Mouse (Mus musculus) kidney, embryonic 14.5 days (tissue): ENCODE measurements around the gene Isg20l2. TPM values are rescaled to one million over a fixed set of nuclear protein-coding genes. Genes with fewer than 3 reads are reported as not detected.
A peak's percentile ranks its signal among the peaks of the same experiment; 100 is the strongest.

Experiments used
- ATAC-seq: fragments of 200-750 bp; cut with Nextera tagmentation; 2 replicates; pipeline ENCODE4 v1.8.0; 2017; ENCODE audit warnings: moderate number of reproducible peaks, mild to moderate bottlenecking, moderate TSS enrichment, moderate library complexity; ENCODE audit not compliant: low FRiP score, low TSS enrichment
- H3K27ac ChIP-seq: fragments of 300-500 bp; sonication (generic); 2 replicates; pipeline ENCODE4 v1.5.1; 2014; ENCODE audit warnings: low read depth, mild to moderate bottlenecking, low read length, moderate library complexity, mixed read lengths
- H3K27me3 ChIP-seq: fragments of 300-500 bp; sonication (generic); 2 replicates; pipeline ENCODE4 v1.6.1; 2014; ENCODE audit warnings: mild to moderate bottlenecking, low read length; ENCODE audit not compliant: control insufficient read depth, insufficient read depth
- H3K36me3 ChIP-seq: fragments of 300-500 bp; sonication (generic); 2 replicates; pipeline ENCODE4 v1.6.1; 2014; ENCODE audit warnings: low read length, mixed read lengths; ENCODE audit not compliant: control insufficient read depth, insufficient read depth
- H3K4me1 ChIP-seq: fragments of 300-500 bp; sonication (generic); 2 replicates; pipeline ENCODE4 v1.6.1; 2014; ENCODE audit warnings: low read length, mixed read lengths; ENCODE audit not compliant: control insufficient read depth, insufficient read depth
- H3K4me2 ChIP-seq: fragments of 300-500 bp; sonication (generic); replicated peaks from 2 replicates; pipeline ENCODE4 v1.6.1; 2014; ENCODE audit warnings: low read depth, mild to moderate bottlenecking, low read length
- H3K4me3 ChIP-seq: fragments of 300-500 bp; sonication (generic); 2 replicates; pipeline ENCODE4 v1.5.1; 2014; ENCODE audit warnings: mild to moderate bottlenecking, low read length
- H3K9ac ChIP-seq: fragments of 300-500 bp; sonication (generic); 2 replicates; pipeline ENCODE4 v1.6.1; 2014; ENCODE audit warnings: low read depth, mild to moderate bottlenecking, low read length, moderate library complexity
- H3K9me3 ChIP-seq: fragments of 300-500 bp; sonication (generic); 2 replicates; pipeline ENCODE4 v1.6.1; 2016; ENCODE audit warnings: low read length; ENCODE audit not compliant: control insufficient read depth
- WGBS: fragments of 180-500 bp; shearing (Covaris S2); extraction: QIAGEN DNeasy Blood & Tissue Kit; methylation state at CpG from one replicate; pipeline ENCODE4 v1.1.7; 2014; 5-methylcytosine and 5-hydroxymethylcytosine counted together
- polyA plus RNA-seq: library from polyadenylated mRNA; unstranded; fragments of >200 nt; fragmentation: Nextera tagmentation; extraction: Ambion mirVana; gene quantifications from 2 replicates; pipeline ENCODE4 v1.2.1, GENCODE M21; 2014

The Isg20l2 gene
- polyA plus RNA-seq, 1 experiment from 2014 or later, result 45.5 TPM

GRCm38 (mm10) chr3:87935776-87936175, 5.7 kb downstream of the Isg20l2 start:
- Histone ChIP-seq H3K9me3 (no peaks in the 10 kb centered on the region), H3K27ac (no peak overlapping the region), H3K36me3 (peaks cover 76% of the 10 kb centered on the region), H3K4me3 (no peak overlapping the region), H3K27me3 (no peaks in the 10 kb centered on the region), H3K4me2 (no peak overlapping the region), H3K4me1 (0 out of 2 replicates have a peak, but pooled peaks cover 10% of the 10 kb centered on the region), H3K9ac (no peak overlapping the region)
- ATAC-seq, result peak; percentile 77
- WGBS, result 96% methylated on average over 2 of the region's 2 CpGs

- Histone ChIP-seq H3K27me3 (no peaks in the 10 kb centered on the region), H3K9ac (no peak overlapping the region), H3K4me3 (no peak overlapping the region), H3K36me3 (peaks cover 63% of the 10 kb centered on the region), H3K9me3 (no peaks in the 10 kb centered on the region), H3K4me1 (0 out of 2 replicates have a peak, but pooled peaks cover 8% of the 10 kb centered on the region), H3K27ac (no peak overlapping the region), H3K4me2 (no peak overlapping the region)
- WGBS, result 65% methylated on average over 5 of the region's 5 CpGs
- ATAC-seq, result no peak
Measured at GRCm38 (mm10) chr3:87940611-87941010, 10.5 kb downstream of the Isg20l2 start.

- WGBS, result 95% methylated on average over 2 of the region's 2 CpGs
- Histone ChIP-seq H3K9ac (no peak overlapping the region), H3K27ac (no peak overlapping the region), H3K4me3 (no peak overlapping the region), H3K9me3 (no peaks in the 10 kb centered on the region), H3K27me3 (no peaks in the 10 kb centered on the region), H3K4me2 (no peak overlapping the region), H3K4me1 (peaks cover 20% of the 10 kb centered on the region), H3K36me3 (peaks cover 50% of the 10 kb centered on the region)
- ATAC-seq, result no peak
Measured at GRCm38 (mm10) chr3:87942471-87942870, 12.4 kb downstream of the Isg20l2 start.

- H3K36me3 ChIP-seq, result peaks cover 40% of the 10 kb centered on the region
- H3K4me2 ChIP-seq, result no peak overlapping the region
- no peaks in the 10 kb centered on the region for H3K9me3 ChIP-seq
- no peaks in the 10 kb centered on the region for H3K27me3 ChIP-seq
- no peak overlapping the region for H3K4me3 ChIP-seq
- peaks cover 31% of the 10 kb centered on the region for H3K4me1 ChIP-seq
- ATAC-seq, result no peak
- H3K27ac ChIP-seq, result no peak overlapping the region
- 66% methylated on average over 7 of the region's 7 CpGs for WGBS
- H3K9ac ChIP-seq, result no peak overlapping the region
Measured at GRCm38 (mm10) chr3:87943586-87943985, 13.5 kb downstream of the Isg20l2 start.

- H3K9me3 ChIP-seq, result no peaks in the 10 kb centered on the region
- peaks cover 25% of the 10 kb centered on the region for H3K36me3 ChIP-seq
- 0 out of 2 replicates have a peak, but pooled peaks have one; percentile 28 for ATAC-seq
- H3K27ac ChIP-seq, result no peak overlapping the region; the same call in 1 of the 2 replicates
- 16% methylated on average over 4 of the region's 4 CpGs for WGBS
- no peaks in the 10 kb centered on the region for H3K27me3 ChIP-seq
- no peak overlapping the region for H3K4me2 ChIP-seq
- no peak overlapping the region for H3K9ac ChIP-seq
- H3K4me3 ChIP-seq, result no peak overlapping the region
- peaks cover 45% of the 10 kb centered on the region for H3K4me1 ChIP-seq
Measured at GRCm38 (mm10) chr3:87944838-87945600, 14.9 kb downstream of the Isg20l2 start.

GRCm38 (mm10) chr3:87945781-87946540, 15.8 kb downstream of the Isg20l2 start:
- Histone ChIP-seq H3K9ac (no peak overlapping the region), H3K4me3 (no peak overlapping the region), H3K4me1 (peaks cover 48% of the 10 kb centered on the region), H3K4me2 (no peak overlapping the region), H3K27me3 (no peaks in the 10 kb centered on the region), H3K27ac (peak overlapping the region; percentile 77; the same call in 1 of the 2 replicates), H3K9me3 (no peaks in the 10 kb centered on the region), H3K36me3 (peaks cover 19% of the 10 kb centered on the region)
- no peak for ATAC-seq
- WGBS, result 31% methylated on average over 12 of the region's 12 CpGs

- no peaks in the 10 kb centered on the region for H3K27me3 ChIP-seq
- no peaks in the 10 kb centered on the region for H3K9me3 ChIP-seq
- no peak; the same call in 1 of the 2 replicates for ATAC-seq
- H3K4me1 ChIP-seq, result peaks cover 52% of the 10 kb centered on the region
- 17% methylated on average over 1 of the region's 1 CpGs for WGBS
- no peak overlapping the region for H3K4me3 ChIP-seq
- peak overlapping the region; percentile 50; the same call in 1 of the 2 replicates for H3K9ac ChIP-seq
- H3K4me2 ChIP-seq, result no peak overlapping the region; the same call in 1 of the 2 replicates
- H3K27ac ChIP-seq, result peak overlapping the region; percentile 77; the same call in 1 of the 2 replicates
- H3K36me3 ChIP-seq, result peaks cover 14% of the 10 kb centered on the region
Measured at GRCm38 (mm10) chr3:87946541-87946860, 16.4 kb downstream of the Isg20l2 start.

GRCm38 (mm10) chr3:87947056-87947810, 17.1 kb downstream of the Isg20l2 start:
- Histone ChIP-seq H3K4me1 (peaks cover 59% of the 10 kb centered on the region), H3K4me3 (peak overlapping the region; percentile 46), H3K9me3 (no peaks in the 10 kb centered on the region), H3K4me2 (peak overlapping the region; percentile 72), H3K9ac (peak overlapping the region; percentile 50; the same call in 1 of the 2 replicates), H3K27me3 (no peaks in the 10 kb centered on the region), H3K36me3 (peaks cover 6% of the 10 kb centered on the region), H3K27ac (peak overlapping the region; percentile 77)
- ATAC-seq, result peak; percentile 30
- WGBS, result 2% methylated on average over 26 of the region's 26 CpGs
